Mouse (Mus musculus) MEL (cell line): ENCODE results near the gene Slc22a26. TPM values are rescaled to one million over a fixed set of nuclear protein-coding genes. Genes with fewer than 3 reads are reported as not detected.
"Not testable (repeated sequence)": the region's sequence is repeated elsewhere in the genome, so short reads cannot be mapped to it uniquely, and the experiment has no call there.

ENCODE experiments used
- DNase-seq: peaks from one replicate; pipeline ENCODE4 v3.0.0; 2011; ENCODE audit warnings: low read depth, low spot score
- H3K27ac ChIP-seq: 2 replicates; pipeline ENCODE4 v1.5.1; 2012; ENCODE audit warnings: low read depth, mild to moderate bottlenecking, control low read depth, low read length, moderate library complexity; ENCODE audit not compliant: control insufficient read depth
- H3K27me3 ChIP-seq, 2 experiments: fragments of 150-350 bp in 1 of 2; sonication (generic) in 1 of 2; 2 replicates each; pipeline ENCODE4 v1.6.1; 2012; ENCODE audit warnings: low read length in 2 of 2, mild to moderate bottlenecking in 2 of 2, improper control_type of control experiment in 1 of 2, moderate library complexity in 1 of 2; ENCODE audit not compliant: insufficient read depth in 2 of 2, control insufficient read depth in 1 of 2
- H3K36me3 ChIP-seq, 2 experiments: 2 replicates each; pipeline ENCODE4 v1.6.1; 2012 to 2014; ENCODE audit warnings: low read length in 2 of 2, improper control_type of control experiment in 1 of 2, inconsistent platforms in 1 of 2, mild to moderate bottlenecking in 1 of 2; ENCODE audit not compliant: insufficient read depth in 2 of 2, control insufficient read depth in 1 of 2
- H3K4me1 ChIP-seq, 2 experiments: fragments of 150-350 bp in 1 of 2; sonication (generic) in 1 of 2; 2 replicates each; pipeline ENCODE4 v1.6.1; 2012; ENCODE audit warnings: low read length in 2 of 2, improper control_type of control experiment in 1 of 2, mild to moderate bottlenecking in 1 of 2; ENCODE audit not compliant: insufficient read depth in 2 of 2, control insufficient read depth in 1 of 2
- H3K4me3 ChIP-seq, 2 experiments: fragments of 150-350 bp in 1 of 2; sonication (generic) in 1 of 2; 2 replicates each; pipeline ENCODE4 v1.5.1; 2012; ENCODE audit warnings: low read depth in 2 of 2, low read length in 2 of 2, mild to moderate bottlenecking in 2 of 2, moderate library complexity in 2 of 2, control low read depth in 1 of 2, improper control_type of control experiment in 1 of 2; ENCODE audit not compliant: control insufficient read depth in 1 of 2, insufficient read depth in 1 of 2
- H3K79me2 ChIP-seq: 2 replicates; pipeline ENCODE4 v1.6.1; 2012; ENCODE audit warnings: mild to moderate bottlenecking, low read length, moderate library complexity; ENCODE audit not compliant: control insufficient read depth, poor library complexity, insufficient read depth
- H3K9ac ChIP-seq: 2 replicates; pipeline ENCODE4 v1.6.1; 2012; ENCODE audit warnings: low read depth, mild to moderate bottlenecking, control low read depth, low read length, moderate library complexity; ENCODE audit not compliant: control insufficient read depth, poor library complexity, severe bottlenecking
- H3K9me3 ChIP-seq: fragments of 150-350 bp; sonication (generic); replicated peaks from 2 replicates; pipeline ENCODE4 v1.6.1; 2012; ENCODE audit warnings: mild to moderate bottlenecking, low read length, improper control_type of control experiment, moderate library complexity; ENCODE audit not compliant: insufficient read depth
- CHD1 ChIP-seq: IDR thresholded peaks from 2 replicates; pipeline ENCODE4 v1.6.1; 2012; ENCODE audit warnings: low read depth, mild to moderate bottlenecking, inconsistent platforms, low read length, improper control_type of control experiment
- CHD2 ChIP-seq: IDR thresholded peaks from 2 replicates; pipeline ENCODE4 v1.6.1; 2011; ENCODE audit warnings: low read length, improper control_type of control experiment
- ETS1 ChIP-seq: IDR thresholded peaks from 2 replicates; pipeline ENCODE4 v1.6.1; 2012; ENCODE audit warnings: low read depth, mild to moderate bottlenecking, inconsistent platforms, low read length, improper control_type of control experiment, moderate library complexity
- GABPA ChIP-seq: IDR thresholded peaks from 2 replicates; pipeline ENCODE4 v1.6.1; 2012; ENCODE audit warnings: low read depth, mild to moderate bottlenecking, inconsistent platforms, low read length, improper control_type of control experiment, moderate library complexity
- MYC ChIP-seq: IDR thresholded peaks from 2 replicates; pipeline ENCODE4 v1.6.1; 2011; ENCODE audit warnings: low read depth, mild to moderate bottlenecking, low read length, improper control_type of control experiment, moderate library complexity
- NRF1 ChIP-seq: IDR thresholded peaks from 2 replicates; pipeline ENCODE4 v1.6.1; 2014; ENCODE audit warnings: low read depth, mild to moderate bottlenecking, inconsistent platforms, low read length, improper control_type of control experiment, moderate library complexity; ENCODE audit not compliant: poor library complexity, insufficient read depth, severe bottlenecking
- POLR2A ChIP-seq, 2 experiments: IDR thresholded peaks; 2 replicates each; pipeline ENCODE4 v1.6.1; 2011 to 2012; ENCODE audit warnings: low read length in 2 of 2, mild to moderate bottlenecking in 2 of 2, control low read depth in 1 of 2, improper control_type of control experiment in 1 of 2, low read depth in 1 of 2, moderate library complexity in 1 of 2; ENCODE audit not compliant: control insufficient read depth in 1 of 2, insufficient read depth in 1 of 2, poor library complexity in 1 of 2
- POLR2AphosphoS5 ChIP-seq: IDR thresholded peaks from 2 replicates; pipeline ENCODE4 v1.6.1; 2012; ENCODE audit warnings: low read depth, borderline replicate concordance, mild to moderate bottlenecking, inconsistent platforms, low read length, moderate library complexity, mixed read lengths
- RAD21 ChIP-seq: IDR thresholded peaks from 2 replicates; pipeline ENCODE4 v1.6.1; 2011; ENCODE audit warnings: mild to moderate bottlenecking, low read depth, low read length, improper control_type of control experiment
- SIN3A ChIP-seq: IDR thresholded peaks from 2 replicates; pipeline ENCODE4 v1.6.1; 2012; ENCODE audit warnings: low read length, improper control_type of control experiment, inconsistent platforms
- TCF12 ChIP-seq: IDR thresholded peaks from 2 replicates; pipeline ENCODE4 v1.6.1; 2014; ENCODE audit warnings: low read depth, mild to moderate bottlenecking, inconsistent platforms, low read length, improper control_type of control experiment, moderate library complexity
- USF1 ChIP-seq: IDR thresholded peaks from 2 replicates; pipeline ENCODE4 v1.6.1; 2014; ENCODE audit warnings: low read depth, mild to moderate bottlenecking, inconsistent platforms, low read length, improper control_type of control experiment, moderate library complexity
- ZKSCAN1 ChIP-seq: IDR thresholded peaks from 2 replicates; pipeline ENCODE4 v1.6.1; 2012; ENCODE audit warnings: low read depth, mild to moderate bottlenecking, inconsistent platforms, low read length, improper control_type of control experiment, moderate library complexity
- polyA plus RNA-seq, 2 experiments: library from polyadenylated mRNA; stranded (reverse) in 1 of 2; unstranded in 1 of 2; fragments of >175 nt in 1 of 2; fragments of >200 nt in 1 of 2; gene quantifications; 2 replicates each; pipeline versions ENCODE4 v1.2.1 to v1.2.4; 2012; ENCODE audit warnings: low replicate concordance in 2 of 2, low read depth in 1 of 2; ENCODE audit not compliant: insufficient read length in 2 of 2, insufficient read depth in 1 of 2, missing spikeins in 1 of 2
- total RNA-seq: library from RNA; depleted of rRNA; stranded (reverse); fragments of 300-350 nt; gene quantifications from 2 replicates; pipeline ENCODE4 v1.2.3, GENCODE M21; 2012; rRNA removed

Slc22a26 gene
- total and polyA plus RNA-seq, 3 experiments = not detected

DNA sequence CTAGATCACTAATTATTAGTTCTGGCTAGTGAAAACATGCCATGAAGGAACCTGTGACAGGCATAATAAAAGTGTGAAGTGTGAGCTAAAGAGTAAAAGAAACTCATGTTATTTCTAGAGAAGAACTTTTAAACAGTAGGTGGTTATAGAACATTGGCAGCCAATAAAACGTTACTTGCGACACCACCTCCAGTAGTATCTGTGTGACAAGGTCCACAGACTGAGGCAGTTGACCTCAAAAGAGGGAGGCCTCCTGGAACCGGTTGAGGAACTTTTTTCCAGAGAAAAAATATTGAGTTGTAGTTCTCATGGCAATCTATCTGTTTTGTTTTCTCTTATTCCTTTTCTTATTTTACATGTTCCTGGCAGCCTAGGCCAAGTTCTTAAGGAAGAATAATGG, 36.9 kb downstream of the Slc22a26 start:
- Histone ChIP-seq H3K9ac (no peak overlapping the region), H3K79me2 (no peaks in the 10 kb centered on the region)
- no peak for TF ChIP-seq TCF12
- no peak for TF ChIP-seq GABPA
- TF ChIP-seq RAD21 = no peak
- no peak for TF ChIP-seq POLR2AphosphoS5
- TF ChIP-seq ETS1 = no peak
- no peak for TF ChIP-seq POLR2A (IDR thresholded peaks at IDR 0.05; ENCODE audit: control insufficient read depth in 1 of 2, insufficient read depth in 1 of 2, low read depth in 1 of 2, low read length in 2 of 2, poor library complexity in 1 of 2)
- TF ChIP-seq USF1 = no peak
- TF ChIP-seq SIN3A = no peak
- TF ChIP-seq MYC = no peak
- no peak for TF ChIP-seq ZKSCAN1
- TF ChIP-seq CHD2 = no peak
- no peak for TF ChIP-seq CHD1
- TF ChIP-seq NRF1 = no peak
- TF ChIP-seq, all 39 proteins: peak for 0
- no peak overlapping the region for H3K27ac ChIP-seq
- no peaks in the 10 kb centered on the region for H3K9me3 ChIP-seq
- DNase-seq = no peak
- no peaks in the 10 kb centered on the region for H3K4me1 ChIP-seq
- H3K4me3 ChIP-seq = no peak overlapping the region
- H3K36me3 ChIP-seq = no peaks in the 10 kb centered on the region
- H3K27me3 ChIP-seq = no peaks in the 10 kb centered on the region

DNA sequence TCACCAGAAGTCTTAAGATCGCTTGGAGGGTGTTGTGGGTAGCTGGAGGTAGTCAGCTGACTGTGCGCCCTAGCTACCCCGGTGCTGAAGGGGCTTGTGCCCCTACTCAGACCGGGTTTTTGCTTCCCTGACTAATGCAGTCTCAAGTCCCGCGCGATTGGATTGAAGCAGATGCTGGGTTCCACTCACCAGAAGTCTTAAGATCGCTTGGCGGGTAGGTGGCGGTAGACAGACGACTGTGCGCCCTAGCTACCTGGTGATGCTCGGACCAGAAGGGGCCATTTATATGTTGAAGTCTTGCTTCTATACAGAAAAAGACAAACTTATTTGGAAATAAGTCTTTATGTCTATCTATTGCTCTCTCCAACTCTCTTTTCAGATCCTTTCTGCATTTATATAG, 49.1 kb downstream of the Slc22a26 start:
- H3K27ac ChIP-seq, H3K36me3 ChIP-seq: not testable (repeated sequence)

More for the DNA sequence above, 49.1 kb downstream of the Slc22a26 start:
- H3K79me2 ChIP-seq, H3K4me1 ChIP-seq, H3K4me3 ChIP-seq, H3K9me3 ChIP-seq, H3K9ac ChIP-seq, H3K27me3 ChIP-seq, DNase-seq: not testable (repeated sequence)

Other genes starting within 250 kb of the Slc22a26 start
- gene Pla2g16, start 245.2 kb downstream of the Slc22a26 start, total RNA-seq = 16.3 and 19.0 TPM in 2 replicates
- 10 to 100 TPM in 1 of 2 experiments, not detected in 1; 24.7 TPM for gene Pla2g16, start 245.2 kb downstream of the Slc22a26 start, polyA plus RNA-seq
- not detected in 2 replicates for gene Lgals12, start 195.5 kb downstream of the Slc22a26 start, total RNA-seq
- not detected for gene Lgals12, start 195.5 kb downstream of the Slc22a26 start, polyA plus RNA-seq
- gene Hrasls5, start 190.1 kb downstream of the Slc22a26 start, total RNA-seq = not detected in 2 replicates
- not detected for gene Hrasls5, start 190.1 kb downstream of the Slc22a26 start, polyA plus RNA-seq
- gene Slc22a19, start 91.4 kb downstream of the Slc22a26 start, total RNA-seq = not detected in 2 replicates
- not detected for gene Slc22a19, start 91.4 kb downstream of the Slc22a26 start, polyA plus RNA-seq
- not detected in 2 replicates for gene Slc22a27, start 163.4 kb upstream of the Slc22a26 start, total RNA-seq
- not detected for gene Slc22a27, start 163.4 kb upstream of the Slc22a26 start, polyA plus RNA-seq